Mouse (Mus musculus): ENCODE data around the gene Gm45208.

Gm45208 gene

GRCm38 (mm10) chrX:7772766-7773165 is 50.7 kb downstream of the Gm45208 start:
- no peak for DNase-seq (ENCODE audit: low spot score in 2 of 2)

GRCm38 (mm10) chrX:7775501-7776205 is 53.6 kb downstream of the Gm45208 start:
- DNase-seq (ENCODE audit: low spot score in 2 of 2), result no peak

- peak; percentile 55 to 63 for DNase-seq (ENCODE audit: low spot score in 2 of 2)
These were observed 54.5 kb downstream of the Gm45208 start for GRCm38 (mm10) chrX:7776329-7777082.

- DNase-seq (ENCODE audit: low spot score in 2 of 2), result no peak
These were observed 56.6 kb downstream of the Gm45208 start for GRCm38 (mm10) chrX:7778450-7779244.

GRCm38 (mm10) chrX:7779294-7779693 is 57.2 kb downstream of the Gm45208 start:
- DNase-seq (ENCODE audit: low spot score in 2 of 2), result no peak
